Mouse (Mus musculus) gastrocnemius, postnatal 25 days (tissue): ENCODE data around the gene Foxd2. TPM values are rescaled to one million over a fixed set of nuclear protein-coding genes. Genes with fewer than 3 reads are reported as not detected.

ENCODE experiments used
- total RNA-seq, 2 experiments: library from RNA; stranded (reverse); gene quantifications; 1 replicate in 1 of 2; 2 replicates in 1 of 2; pipeline ENCODE4 v1.2.3; 2021

The Foxd2 gene
- total RNA-seq, 2 experiments from 2014 or later: 0.19 to 0.33 TPM

Other genes with a start within 250 kb of the Foxd2 start
- not detected for gene Gm12830, start 87.2 kb downstream of the Foxd2 start, total RNA-seq
- not detected for gene Foxe3, start 17.1 kb upstream of the Foxd2 start, total RNA-seq
- gene Cmpk1, start 78.4 kb upstream of the Foxd2 start, total RNA-seq: 10 to 100 TPM; 23.3 to 27.8 TPM
- gene Stil, start 91.3 kb upstream of the Foxd2 start, total RNA-seq: under 1 TPM in 1 of 2 experiments, not detected in 1; 0.24 TPM
- 1 to 10 TPM in 1 of 2 experiments, under 1 TPM in 1; 0.46 to 1.3 TPM for gene Tal1, start 147.6 kb upstream of the Foxd2 start, total RNA-seq
- gene Pdzk1ip1, start 179.8 kb upstream of the Foxd2 start, total RNA-seq: not detected
- not detected for gene Cyp4x1, start 225.4 kb upstream of the Foxd2 start, total RNA-seq